Mouse (Mus musculus): ENCODE data around the gene Gorasp2. TPM values are rescaled to one million over a fixed set of nuclear protein-coding genes. Genes with fewer than 3 reads are reported as not detected.

Gene Gorasp2
- polyA plus RNA-seq, 1 experiment, result 113 TPM

GRCm38 (mm10) chr2:70619232-70619835 is 42.0 kb upstream of the Gorasp2 start:
- Histone ChIP-seq H3K36me3 (ENCODE audit: control insufficient read depth, insufficient read depth) (no peaks in the 10 kb centered on the region), H3K4me2 (ENCODE audit: low read depth) (no peak overlapping the region), H3ac (ENCODE audit: control insufficient read depth, insufficient read length) (no peak overlapping the region), H3K4me3 (no peak overlapping the region), H3K27me3 (ENCODE audit: control insufficient read depth, insufficient read depth, insufficient read length) (no peaks in the 10 kb centered on the region), H3K79me2 (ENCODE audit: control insufficient read depth, insufficient read depth) (no peaks in the 10 kb centered on the region)
- no peak for TF ChIP-seq CEBPB (IDR thresholded peaks at IDR 0.05; ENCODE audit: insufficient read depth, poor library complexity, severe bottlenecking)
- TF ChIP-seq MAX (IDR thresholded peaks at IDR 0.05; ENCODE audit: low read depth), result no peak
- no peak for TF ChIP-seq USF1 (IDR thresholded peaks at IDR 0.05; ENCODE audit: low read depth)
- TF ChIP-seq REST (IDR thresholded peaks at IDR 0.05; ENCODE audit: insufficient read depth, insufficient read length), result no peak
- no peak for TF ChIP-seq POLR2AphosphoS2 (IDR thresholded peaks at IDR 0.05; ENCODE audit: insufficient read length, low read depth)
- no peak for TF ChIP-seq E2F4 (IDR thresholded peaks at IDR 0.05; ENCODE audit: insufficient read depth)
- no peak for TF ChIP-seq MYOD1 (IDR thresholded peaks at IDR 0.05; ENCODE audit: control insufficient read depth in 1 of 3, insufficient read length in 2 of 3, low read depth in 2 of 3)

- H3K4me3 ChIP-seq, result no peak overlapping the region
- H3ac ChIP-seq (ENCODE audit: control insufficient read depth, insufficient read length), result no peak overlapping the region
- no peaks in the 10 kb centered on the region for H3K27me3 ChIP-seq (ENCODE audit: control insufficient read depth, insufficient read depth, insufficient read length)
- H3K79me2 ChIP-seq (ENCODE audit: control insufficient read depth, insufficient read depth), result no peaks in the 10 kb centered on the region
- H3K4me2 ChIP-seq (ENCODE audit: low read depth), result no peak overlapping the region
- no peak for TF ChIP-seq MYOG (IDR thresholded peaks at IDR 0.05; ENCODE audit: control insufficient read depth in 1 of 3, insufficient read depth in 1 of 3, insufficient read length in 2 of 3, low read depth in 2 of 3)
- TF ChIP-seq REST (IDR thresholded peaks at IDR 0.05; ENCODE audit: insufficient read depth, insufficient read length), result no peak
- TF ChIP-seq POLR2A (IDR thresholded peaks at IDR 0.05; ENCODE audit: insufficient read length, low read depth), result no peak
- TF ChIP-seq TCF3 (IDR thresholded peaks at IDR 0.05; ENCODE audit: insufficient read length, low read depth), result no peak
- TF ChIP-seq MAX (IDR thresholded peaks at IDR 0.05; ENCODE audit: low read depth), result no peak
- TF ChIP-seq SRF (IDR thresholded peaks at IDR 0.05; ENCODE audit: control insufficient read depth, insufficient read length, low read depth), result no peak
- no peaks in the 10 kb centered on the region for H3K36me3 ChIP-seq (ENCODE audit: control insufficient read depth, insufficient read depth)
Measured at GRCm38 (mm10) chr2:70620225-70620624, 41.2 kb upstream of the Gorasp2 start.

DNA sequence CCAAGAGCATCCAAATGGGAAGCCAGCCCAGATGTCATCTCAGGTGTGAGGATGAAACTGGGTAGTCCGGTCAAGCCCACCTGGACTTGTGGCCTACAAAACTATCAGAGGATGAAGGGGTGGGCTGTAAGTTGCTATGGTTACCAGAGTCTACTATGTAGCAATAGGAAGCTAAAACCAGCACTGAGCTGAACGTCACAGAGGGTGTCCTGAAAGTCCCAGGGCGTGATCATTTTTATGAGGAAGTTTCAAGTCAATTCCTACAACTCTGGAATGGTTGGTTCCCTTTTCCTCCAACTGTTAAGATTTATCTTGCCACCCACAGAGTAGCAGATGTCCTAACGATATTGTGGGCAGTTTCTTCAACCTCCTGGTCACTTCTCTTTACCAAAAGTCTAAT is 39.1 kb upstream of the Gorasp2 start:
- Histone ChIP-seq H3K36me3 (ENCODE audit: control insufficient read depth, insufficient read depth) (no peaks in the 10 kb centered on the region), H3K27me3 (ENCODE audit: control insufficient read depth, insufficient read depth, insufficient read length) (no peaks in the 10 kb centered on the region), H3K79me2 (ENCODE audit: control insufficient read depth, insufficient read depth) (no peaks in the 10 kb centered on the region), H3ac (ENCODE audit: control insufficient read depth, insufficient read length) (no peak overlapping the region), H3K4me2 (ENCODE audit: low read depth) (no peak overlapping the region), H3K4me3 (no peak overlapping the region)
- no peak for TF ChIP-seq MYOD1 (IDR thresholded peaks at IDR 0.05; ENCODE audit: control insufficient read depth in 1 of 3, insufficient read length in 2 of 3, low read depth in 2 of 3)

DNA sequence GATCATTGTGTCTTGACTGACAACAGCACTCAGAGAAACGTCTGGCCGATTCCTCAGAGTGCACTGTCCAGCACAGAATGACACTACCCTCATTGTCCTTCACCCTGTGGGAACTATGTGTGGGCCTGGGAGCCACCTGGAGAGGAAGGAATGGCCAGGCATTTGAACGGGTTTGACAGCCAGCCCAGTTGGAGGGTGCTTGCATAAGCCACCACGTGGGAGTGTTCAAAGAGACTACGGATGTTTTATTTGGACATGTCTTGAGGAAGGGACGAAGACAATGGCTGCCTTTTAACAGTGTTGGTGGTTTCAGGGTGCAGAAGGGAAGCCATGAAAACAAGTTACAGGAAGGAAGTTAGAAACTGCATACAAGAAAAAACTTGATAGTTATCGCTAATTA is 35.6 kb upstream of the Gorasp2 start:
- no peak overlapping the region for H3K4me2 ChIP-seq (ENCODE audit: low read depth)
- H3K27me3 ChIP-seq (ENCODE audit: control insufficient read depth, insufficient read depth, insufficient read length), result no peaks in the 10 kb centered on the region
- H3ac ChIP-seq (ENCODE audit: control insufficient read depth, insufficient read length), result no peak overlapping the region
- H3K4me3 ChIP-seq, result no peak overlapping the region
- TF ChIP-seq REST (IDR thresholded peaks at IDR 0.05; ENCODE audit: insufficient read depth, insufficient read length) (no peak), MYOG (IDR thresholded peaks at IDR 0.05; ENCODE audit: control insufficient read depth in 1 of 3, insufficient read depth in 1 of 3, insufficient read length in 2 of 3, low read depth in 2 of 3) (no peak), MAX (IDR thresholded peaks at IDR 0.05; ENCODE audit: low read depth) (no peak), POLR2AphosphoS2 (IDR thresholded peaks at IDR 0.05; ENCODE audit: insufficient read length, low read depth) (no peak), USF1 (IDR thresholded peaks at IDR 0.05; ENCODE audit: low read depth) (no peak), CEBPB (IDR thresholded peaks at IDR 0.05; ENCODE audit: insufficient read depth, poor library complexity, severe bottlenecking) (no peak), TCF12 (IDR thresholded peaks at IDR 0.05; ENCODE audit: insufficient read depth, poor library complexity, severe bottlenecking) (no peak), TCF3 (IDR thresholded peaks at IDR 0.05; ENCODE audit: insufficient read length, low read depth) (no peak), SRF (IDR thresholded peaks at IDR 0.05; ENCODE audit: control insufficient read depth, insufficient read length, low read depth) (no peak), E2F4 (IDR thresholded peaks at IDR 0.05; ENCODE audit: insufficient read depth) (no peak), MYOD1 (IDR thresholded peaks at IDR 0.05; ENCODE audit: control insufficient read depth in 1 of 3, insufficient read length in 2 of 3, low read depth in 2 of 3) (no peak), POLR2A (IDR thresholded peaks at IDR 0.05; ENCODE audit: insufficient read length, low read depth) (no peak)
- H3K36me3 ChIP-seq (ENCODE audit: control insufficient read depth, insufficient read depth), result no peaks in the 10 kb centered on the region
- H3K79me2 ChIP-seq (ENCODE audit: control insufficient read depth, insufficient read depth), result no peaks in the 10 kb centered on the region

DNA sequence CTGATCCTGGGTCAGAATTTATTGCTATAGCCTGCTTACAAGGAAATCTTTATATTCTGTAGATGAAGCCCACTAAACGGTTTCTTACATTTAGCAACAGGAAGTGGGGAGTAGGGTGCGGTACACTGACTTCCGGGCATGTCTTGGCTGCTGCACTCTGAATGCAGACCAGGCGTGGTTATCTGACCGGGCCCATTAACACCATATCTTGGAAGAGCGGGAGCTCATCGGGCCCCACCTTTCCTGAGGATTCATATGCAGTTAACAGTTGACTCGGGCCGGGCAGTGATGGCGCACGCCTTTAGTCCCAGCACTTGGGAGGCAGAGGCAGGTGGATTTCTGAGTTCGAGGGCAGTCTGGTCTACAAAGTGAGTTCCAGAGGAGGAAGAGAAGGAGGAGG is 33.0 kb upstream of the Gorasp2 start:
- Histone ChIP-seq H3K4me2 (ENCODE audit: low read depth) (no peak overlapping the region), H3ac (ENCODE audit: control insufficient read depth, insufficient read length) (no peak overlapping the region), H3K27me3 (ENCODE audit: control insufficient read depth, insufficient read depth, insufficient read length) (no peaks in the 10 kb centered on the region), H3K79me2 (ENCODE audit: control insufficient read depth, insufficient read depth) (no peaks in the 10 kb centered on the region), H3K4me3 (no peak overlapping the region), H3K36me3 (ENCODE audit: control insufficient read depth, insufficient read depth) (no peaks in the 10 kb centered on the region)
- TF ChIP-seq REST (IDR thresholded peaks at IDR 0.05; ENCODE audit: insufficient read depth, insufficient read length) (no peak), POLR2AphosphoS2 (IDR thresholded peaks at IDR 0.05; ENCODE audit: insufficient read length, low read depth) (no peak), POLR2A (IDR thresholded peaks at IDR 0.05; ENCODE audit: insufficient read length, low read depth) (no peak), TCF12 (IDR thresholded peaks at IDR 0.05; ENCODE audit: insufficient read depth, poor library complexity, severe bottlenecking) (no peak), TCF3 (IDR thresholded peaks at IDR 0.05; ENCODE audit: insufficient read length, low read depth) (no peak)

Measured in myocyte (in vitro differentiated cells).